Mouse (Mus musculus): ENCODE measurements around the gene Hnf1b.

DNA sequence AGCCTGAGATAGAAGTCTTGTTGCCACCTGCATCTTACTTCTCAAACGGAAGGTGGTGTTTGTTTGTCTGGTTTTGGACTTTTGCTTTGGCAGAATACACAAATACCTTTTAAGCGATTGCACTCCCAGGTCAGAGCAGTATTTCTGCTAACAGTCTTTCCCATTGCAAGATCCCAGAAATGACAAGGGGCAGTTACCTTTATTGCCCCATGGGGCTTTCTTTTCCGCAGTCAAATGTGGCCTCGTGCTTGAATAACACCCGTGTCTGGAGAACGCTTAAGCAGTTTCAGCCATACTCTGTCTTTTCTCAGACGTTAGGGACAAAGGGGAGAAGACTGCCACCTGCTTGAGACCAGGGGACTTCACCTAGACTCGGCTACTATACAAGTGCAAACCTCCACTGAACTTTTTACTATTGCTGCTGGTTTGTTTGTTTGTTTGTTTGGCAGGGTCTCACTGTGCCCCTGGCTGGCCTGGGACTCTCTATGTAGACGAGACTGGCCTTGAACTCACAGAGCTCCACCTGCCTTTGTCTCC, 31.2 kb upstream of the Hnf1b start:
- TF ChIP-seq GATA1 (IDR thresholded peaks at IDR 0.05; ENCODE audit: borderline replicate concordance, low read length), result no peak
- no peak for TF ChIP-seq FLI1 (IDR thresholded peaks at IDR 0.05; ENCODE audit: low read length)
